Mouse (Mus musculus) kidney, postnatal 0 days (tissue): Measurements from ENCODE around the gene Afmid. TPM values are rescaled to one million over a fixed set of nuclear protein-coding genes. Genes with fewer than 3 reads are reported as not detected.
A peak's percentile ranks its signal among the peaks of the same experiment; 100 is the strongest.

Experiments used
- ATAC-seq: fragments of 200-750 bp; cut with Nextera tagmentation; replicated peaks from 2 replicates; pipeline ENCODE4 v1.8.0; 2017; ENCODE audit warnings: low read depth, moderate number of reproducible peaks, moderate TSS enrichment, moderate library complexity; ENCODE audit not compliant: low FRiP score
- DNase-seq: peaks from one replicate; pipeline ENCODE4 v3.0.0-alpha.2; 2016; ENCODE audit warnings: low spot score
- H3K27ac ChIP-seq: fragments of 300-500 bp; sonication (generic); 2 replicates; pipeline ENCODE4 v1.5.1; 2014; ENCODE audit warnings: mild to moderate bottlenecking
- H3K27me3 ChIP-seq: fragments of 300-500 bp; sonication (generic); 2 replicates; pipeline ENCODE4 v1.6.1; 2014; ENCODE audit warnings: low read length, mixed read lengths; ENCODE audit not compliant: insufficient read depth
- H3K36me3 ChIP-seq: fragments of 300-500 bp; sonication (generic); 2 replicates; pipeline ENCODE4 v1.6.1; 2014; ENCODE audit warnings: low read length, mixed read lengths; ENCODE audit not compliant: insufficient read depth
- H3K4me1 ChIP-seq: fragments of 300-500 bp; sonication (generic); replicated peaks from 2 replicates; pipeline ENCODE4 v1.6.1; 2014; ENCODE audit warnings: antibody characterized with exemption, low read length, mixed read lengths; ENCODE audit not compliant: insufficient read depth
- H3K4me2 ChIP-seq: fragments of 300-500 bp; sonication (generic); 2 replicates; pipeline ENCODE4 v1.6.1; 2014; ENCODE audit warnings: mild to moderate bottlenecking, low read length, moderate library complexity, mixed read lengths
- H3K4me3 ChIP-seq: fragments of 300-500 bp; sonication (generic); replicated peaks from 2 replicates; pipeline ENCODE4 v1.5.1; 2014; ENCODE audit warnings: low read depth, low read length
- H3K9ac ChIP-seq: fragments of 300-500 bp; sonication (generic); 2 replicates; pipeline ENCODE4 v1.6.1; 2014; ENCODE audit warnings: low read depth, low read length
- H3K9me3 ChIP-seq: fragments of 300-500 bp; sonication (generic); replicated peaks from 2 replicates; pipeline ENCODE4 v1.6.1; 2016; ENCODE audit warnings: low read length, inconsistent platforms, mixed read lengths
- CTCF ChIP-seq: IDR thresholded peaks from 2 replicates; pipeline ENCODE4 v1.5.1; 2016; ENCODE audit warnings: antibody characterized with exemption, low read depth, mild to moderate bottlenecking, moderate library complexity
- WGBS: fragments of 180-500 bp; shearing (Covaris S2); extraction: QIAGEN DNeasy Blood & Tissue Kit; methylation state at CpG from one replicate; pipeline ENCODE4 v1.1.7; 2014; 5-methylcytosine and 5-hydroxymethylcytosine counted together
- polyA plus RNA-seq: library from polyadenylated mRNA; unstranded; fragments of >200 nt; fragmentation: Nextera tagmentation; extraction: Ambion mirVana; gene quantifications from 2 replicates; pipeline ENCODE4 v1.2.1, GENCODE M21; 2015

Gene Afmid
- polyA plus RNA-seq, 1 experiment from 2014 or later, result 4.5 TPM

- peak; percentile 63 for ATAC-seq
- no peak for TF ChIP-seq CTCF
- Histone ChIP-seq H3K4me3 (peak overlapping the region; percentile 49), H3K4me2 (peak overlapping the region; percentile 78), H3K9ac (peak overlapping the region; percentile 70), H3K27me3 (no peaks in the 10 kb centered on the region), H3K4me1 (peaks cover 7% of the 10 kb centered on the region; the same call in 1 of the 2 replicates), H3K36me3 (0 out of 2 replicates have a peak, but pooled peaks cover 3% of the 10 kb centered on the region), H3K9me3 (no peaks in the 10 kb centered on the region), H3K27ac (peak overlapping the region; percentile 94)
- peak; percentile 77 for DNase-seq
- WGBS, result 5% methylated on average over 19 of the region's 19 CpGs
Observed at GRCm38 (mm10) chr11:117848271-117848984, 22.7 kb downstream of the Afmid start.

- Histone ChIP-seq H3K36me3 (0 out of 2 replicates have a peak, but pooled peaks cover 3% of the 10 kb centered on the region), H3K4me2 (peak within 1 kb of the TSS; percentile 78), H3K27me3 (no peaks in the 10 kb centered on the region), H3K4me1 (peaks cover 7% of the 10 kb centered on the region; the same call in 1 of the 2 replicates), H3K27ac (peak within 1 kb of the TSS; percentile 94), H3K4me3 (peak within 1 kb of the TSS; percentile 49), H3K9me3 (no peaks in the 10 kb centered on the region), H3K9ac (peak within 1 kb of the TSS; percentile 70)
- peak; percentile 98 for DNase-seq
- WGBS, result under 1% methylated on average over 51 of the region's 51 CpGs
- TF ChIP-seq CTCF, result no peak
- peak; percentile 90 for ATAC-seq
Observed at GRCm38 (mm10) chr11:117848985-117849671, 23.4 kb downstream of the Afmid start, which contains the start of gene Birc5. Birc5 (plus strand) TSS chr11:117849251.

GRCm38 (mm10) chr11:117852875-117853274 lies 27.2 kb downstream of the Afmid start:
- WGBS, result 74% methylated on average over 3 of the region's 3 CpGs
- Histone ChIP-seq H3K4me1 (peaks cover 7% of the 10 kb centered on the region; the same call in 1 of the 2 replicates), H3K4me3 (no peak overlapping the region), H3K4me2 (no peak overlapping the region), H3K27me3 (no peaks in the 10 kb centered on the region), H3K27ac (no peak overlapping the region), H3K9ac (no peak overlapping the region), H3K9me3 (no peaks in the 10 kb centered on the region), H3K36me3 (peaks cover 13% of the 10 kb centered on the region; the same call in 1 of the 2 replicates)
- ATAC-seq (no peak), DNase-seq (no peak)
- no peak for TF ChIP-seq CTCF

GRCm38 (mm10) chr11:117854241-117854640 lies 28.5 kb downstream of the Afmid start:
- no peak for TF ChIP-seq CTCF
- H3K27ac ChIP-seq, result no peak overlapping the region
- ATAC-seq, result no peak
- H3K4me1 ChIP-seq, result peaks cover 7% of the 10 kb centered on the region; the same call in 1 of the 2 replicates
- H3K9me3 ChIP-seq, result no peaks in the 10 kb centered on the region
- no peaks in the 10 kb centered on the region for H3K27me3 ChIP-seq
- DNase-seq, result no peak
- no peak overlapping the region for H3K9ac ChIP-seq
- peaks cover 13% of the 10 kb centered on the region; the same call in 1 of the 2 replicates for H3K36me3 ChIP-seq
- H3K4me2 ChIP-seq, result no peak overlapping the region
- WGBS, result 95% methylated on average over 9 of the region's 9 CpGs
- no peak overlapping the region for H3K4me3 ChIP-seq

- TF ChIP-seq CTCF, result no peak
- ATAC-seq, result no peak
- H3K36me3 ChIP-seq, result peaks cover 13% of the 10 kb centered on the region; the same call in 1 of the 2 replicates
- WGBS, result 80% methylated on average over 5 of the region's 5 CpGs
- no peak overlapping the region for H3K27ac ChIP-seq
- H3K9me3 ChIP-seq, result no peaks in the 10 kb centered on the region
- DNase-seq, result no peak
- H3K9ac ChIP-seq, result no peak overlapping the region
- no peak overlapping the region for H3K4me2 ChIP-seq
- no peaks in the 10 kb centered on the region for H3K27me3 ChIP-seq
- H3K4me3 ChIP-seq, result no peak overlapping the region
- peaks cover 2% of the 10 kb centered on the region; the same call in 1 of the 2 replicates for H3K4me1 ChIP-seq
Observed at GRCm38 (mm10) chr11:117855360-117855759, 29.6 kb downstream of the Afmid start.

GRCm38 (mm10) chr11:117855975-117856374 lies 30.3 kb downstream of the Afmid start:
- H3K27me3 ChIP-seq, result no peaks in the 10 kb centered on the region
- H3K36me3 ChIP-seq, result peaks cover 13% of the 10 kb centered on the region; the same call in 1 of the 2 replicates
- no peak overlapping the region for H3K9ac ChIP-seq
- H3K4me2 ChIP-seq, result no peak overlapping the region
- H3K27ac ChIP-seq, result no peak overlapping the region
- no peaks in the 10 kb centered on the region for H3K4me1 ChIP-seq
- no peak for ATAC-seq
- no peak for DNase-seq
- H3K4me3 ChIP-seq, result no peak overlapping the region
- 50% methylated on average over 1 of the region's 1 CpGs for WGBS
- TF ChIP-seq CTCF, result no peak
- H3K9me3 ChIP-seq, result no peaks in the 10 kb centered on the region
